Mouse (Mus musculus) splenic B cell, adult 2 months (primary cell): ENCODE results near the gene Fam209.

ENCODE experiments used
- DNase-seq: peaks from one replicate; pipeline ENCODE4 v3.0.0-alpha.2; 2011; ENCODE audit warnings: low read depth, low spot score
- H3K27me3 ChIP-seq: 2 replicates; pipeline ENCODE4 v1.6.1; 2012; ENCODE audit warnings: mild to moderate bottlenecking, low read length, moderate library complexity, mixed read lengths; ENCODE audit not compliant: control insufficient read depth, poor library complexity, insufficient read depth, severe bottlenecking
- H3K36me3 ChIP-seq: 2 replicates; pipeline ENCODE4 v1.6.1; 2012; ENCODE audit warnings: mild to moderate bottlenecking, low read length, moderate library complexity, mixed read lengths; ENCODE audit not compliant: control insufficient read depth, poor library complexity, insufficient read depth, severe bottlenecking

Gene Fam209

GRCm38 (mm10) chr2:172498823-172499222, 26.5 kb downstream of the Fam209 start:
- no peaks in the 10 kb centered on the region for H3K36me3 ChIP-seq
- no peaks in the 10 kb centered on the region for H3K27me3 ChIP-seq
- DNase-seq: no peak

- DNase-seq: no peak
- Histone ChIP-seq H3K36me3 (no peaks in the 10 kb centered on the region), H3K27me3 (no peaks in the 10 kb centered on the region)
Measured at GRCm38 (mm10) chr2:172500752-172501316, 28.5 kb downstream of the Fam209 start.

- Histone ChIP-seq H3K27me3 (no peaks in the 10 kb centered on the region), H3K36me3 (no peaks in the 10 kb centered on the region)
- DNase-seq: peak; percentile 64
Measured at GRCm38 (mm10) chr2:172501341-172501740, 29.0 kb downstream of the Fam209 start.

GRCm38 (mm10) chr2:172502168-172502567, 29.8 kb downstream of the Fam209 start:
- H3K36me3 ChIP-seq: no peaks in the 10 kb centered on the region
- H3K27me3 ChIP-seq: no peaks in the 10 kb centered on the region
- no peak for DNase-seq

GRCm38 (mm10) chr2:172506121-172506520, 33.8 kb downstream of the Fam209 start:
- no peaks in the 10 kb centered on the region for H3K36me3 ChIP-seq
- H3K27me3 ChIP-seq: no peaks in the 10 kb centered on the region
- no peak for DNase-seq

- Histone ChIP-seq H3K27me3 (no peaks in the 10 kb centered on the region), H3K36me3 (no peaks in the 10 kb centered on the region)
- no peak for DNase-seq
Measured at GRCm38 (mm10) chr2:172510056-172510712, 37.9 kb downstream of the Fam209 start.

GRCm38 (mm10) chr2:172510899-172511298, 38.6 kb downstream of the Fam209 start:
- H3K27me3 ChIP-seq: no peaks in the 10 kb centered on the region
- DNase-seq: no peak
- no peaks in the 10 kb centered on the region for H3K36me3 ChIP-seq

- DNase-seq: no peak
- Histone ChIP-seq H3K27me3 (no peaks in the 10 kb centered on the region), H3K36me3 (no peaks in the 10 kb centered on the region)
Measured at GRCm38 (mm10) chr2:172516407-172516992, 44.2 kb downstream of the Fam209 start.

GRCm38 (mm10) chr2:172520616-172521371, 48.5 kb downstream of the Fam209 start:
- DNase-seq: no peak
- Histone ChIP-seq H3K36me3 (no peaks in the 10 kb centered on the region), H3K27me3 (no peaks in the 10 kb centered on the region)

GRCm38 (mm10) chr2:172522528-172522927, 50.2 kb downstream of the Fam209 start:
- Histone ChIP-seq H3K27me3 (no peaks in the 10 kb centered on the region), H3K36me3 (no peaks in the 10 kb centered on the region)
- no peak for DNase-seq
